Mouse (Mus musculus) layer of hippocampus, postnatal 25 days (tissue): ENCODE results near the gene Gm5934. TPM values are rescaled to one million over a fixed set of nuclear protein-coding genes. Genes with fewer than 3 reads are reported as not detected.
"Not testable (repeated sequence)": the region's sequence is repeated elsewhere in the genome, so short reads cannot be mapped to it uniquely, and the experiment has no call there.

Experiments used
- DNase-seq, 2 experiments: peaks; one replicate each; pipeline ENCODE4 v3.0.0; 2022; ENCODE audit warnings: mixed read lengths in 2 of 2, low spot score in 1 of 2; ENCODE audit errors: extremely low spot score in 1 of 2
- total RNA-seq, 2 experiments: library from RNA; stranded (reverse); gene quantifications; 2 replicates each; pipeline ENCODE4 v1.2.3; 2021

Gene Gm5934
- total RNA-seq: not detected

DNA sequence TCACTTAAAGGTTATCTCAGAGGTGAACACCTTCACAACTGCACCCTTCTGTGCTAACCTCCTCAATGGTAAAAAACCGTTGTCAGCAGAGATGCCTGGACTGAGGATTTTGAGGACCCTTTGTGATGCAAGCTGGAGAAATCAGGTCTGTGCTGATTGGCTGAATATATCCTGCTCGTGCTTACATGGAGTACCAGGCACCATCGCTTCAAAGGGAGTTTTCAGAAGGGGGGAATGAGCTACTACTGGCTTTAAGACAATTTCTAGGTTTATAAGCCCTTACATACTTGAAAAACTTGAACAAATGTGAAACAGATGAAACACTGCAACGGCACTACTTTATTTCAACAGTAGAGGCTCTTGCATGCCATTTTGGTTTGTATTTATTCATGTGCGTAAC, at the start of gene Gm5934:
Gene Gm5934 (minus strand): TSS at position 101 of the 400 bp plus-strand sequence.
- DNase-seq: not testable (repeated sequence)

Other genes starting within 250 kb of the Gm5934 start
- not detected for gene Gm4297, start 74.1 kb upstream of the Gm5934 start, total RNA-seq